Mouse (Mus musculus) lung, embryonic 14.5 days (tissue): Measurements from ENCODE around the gene Mroh2a. TPM values are rescaled to one million over a fixed set of nuclear protein-coding genes. Genes with fewer than 3 reads are reported as not detected.

Source experiments
- ATAC-seq: fragments of 200-750 bp; cut with Nextera tagmentation; 2 replicates; pipeline ENCODE4 v1.8.0; 2017; ENCODE audit warnings: mild to moderate bottlenecking, moderate TSS enrichment, moderate library complexity; ENCODE audit not compliant: insufficient read depth
- DNase-seq: peaks from one replicate; pipeline ENCODE4 v3.0.0-alpha.2; 2015
- H3K27ac ChIP-seq: fragments of 300-500 bp; sonication (generic); 2 replicates; pipeline ENCODE4 v1.5.1; 2014; ENCODE audit warnings: low read depth, mild to moderate bottlenecking, moderate library complexity
- H3K27me3 ChIP-seq: fragments of 300-500 bp; sonication (generic); 2 replicates; pipeline ENCODE4 v1.6.1; 2014; ENCODE audit warnings: low read length, control low read depth; ENCODE audit not compliant: insufficient read depth
- H3K36me3 ChIP-seq: fragments of 300-500 bp; sonication (generic); 2 replicates; pipeline ENCODE4 v1.6.1; 2014; ENCODE audit warnings: control low read depth; ENCODE audit not compliant: insufficient read depth
- H3K4me1 ChIP-seq: fragments of 300-500 bp; sonication (generic); 2 replicates; pipeline ENCODE4 v1.6.1; 2014; ENCODE audit warnings: antibody characterized with exemption, control low read depth; ENCODE audit not compliant: insufficient read depth
- H3K4me2 ChIP-seq: fragments of 300-500 bp; sonication (generic); 2 replicates; pipeline ENCODE4 v1.6.1; 2014; ENCODE audit warnings: mild to moderate bottlenecking
- H3K4me3 ChIP-seq: fragments of 300-500 bp; sonication (generic); 2 replicates; pipeline ENCODE4 v1.5.1; 2014; ENCODE audit warnings: low read depth, low read length
- H3K9ac ChIP-seq: fragments of 300-500 bp; sonication (generic); 2 replicates; pipeline ENCODE4 v1.6.1; 2014
- H3K9me3 ChIP-seq: fragments of 300-500 bp; sonication (generic); 2 replicates; pipeline ENCODE4 v1.6.1; 2016; ENCODE audit warnings: low read depth, low read length, control low read depth
- CTCF ChIP-seq: IDR thresholded peaks from 2 replicates; pipeline ENCODE4 v1.5.1; 2016; ENCODE audit warnings: antibody characterized with exemption, low read depth
- WGBS: fragments of 180-500 bp; shearing (Covaris S2); extraction: QIAGEN DNeasy Blood & Tissue Kit; methylation state at CpG from one replicate; pipeline ENCODE4 v1.1.7; 2014; 5-methylcytosine and 5-hydroxymethylcytosine counted together
- polyA plus RNA-seq: library from polyadenylated mRNA; unstranded; fragments of >200 nt; fragmentation: Nextera tagmentation; extraction: Ambion mirVana; gene quantifications from 2 replicates; pipeline ENCODE4 v1.2.1, GENCODE M21; 2014

The Mroh2a gene
- polyA plus RNA-seq, 1 experiment from 2014 or later, result 2.1 TPM

- no peaks in the 10 kb centered on the region for H3K36me3 ChIP-seq
- WGBS, result 60% methylated on average over 6 of the region's 6 CpGs
- TF ChIP-seq CTCF, result no peak
- no peaks in the 10 kb centered on the region for H3K27me3 ChIP-seq
- no peak overlapping the region for H3K27ac ChIP-seq
- peaks cover 59% of the 10 kb centered on the region for H3K9me3 ChIP-seq
- H3K4me1 ChIP-seq, result no peaks in the 10 kb centered on the region
- DNase-seq (peak; percentile 7), ATAC-seq (no peak)
- H3K4me2 ChIP-seq, result no peak overlapping the region
- no peak overlapping the region for H3K4me3 ChIP-seq
- no peak overlapping the region for H3K9ac ChIP-seq
Observed at GRCm38 (mm10) chr1:88303762-88304161, 77.0 kb downstream of the Mroh2a start.

GRCm38 (mm10) chr1:88304261-88304985 lies 77.6 kb downstream of the Mroh2a start:
- Histone ChIP-seq H3K9me3 (peaks cover 57% of the 10 kb centered on the region), H3K9ac (no peak overlapping the region), H3K27me3 (no peaks in the 10 kb centered on the region), H3K36me3 (no peaks in the 10 kb centered on the region), H3K4me2 (no peak overlapping the region), H3K4me3 (no peak overlapping the region), H3K4me1 (no peaks in the 10 kb centered on the region), H3K27ac (no peak overlapping the region)
- WGBS, result 59% methylated on average over 8 of the region's 8 CpGs
- no peak for TF ChIP-seq CTCF
- DNase-seq, result peak; percentile 3
- no peak for ATAC-seq

DNA sequence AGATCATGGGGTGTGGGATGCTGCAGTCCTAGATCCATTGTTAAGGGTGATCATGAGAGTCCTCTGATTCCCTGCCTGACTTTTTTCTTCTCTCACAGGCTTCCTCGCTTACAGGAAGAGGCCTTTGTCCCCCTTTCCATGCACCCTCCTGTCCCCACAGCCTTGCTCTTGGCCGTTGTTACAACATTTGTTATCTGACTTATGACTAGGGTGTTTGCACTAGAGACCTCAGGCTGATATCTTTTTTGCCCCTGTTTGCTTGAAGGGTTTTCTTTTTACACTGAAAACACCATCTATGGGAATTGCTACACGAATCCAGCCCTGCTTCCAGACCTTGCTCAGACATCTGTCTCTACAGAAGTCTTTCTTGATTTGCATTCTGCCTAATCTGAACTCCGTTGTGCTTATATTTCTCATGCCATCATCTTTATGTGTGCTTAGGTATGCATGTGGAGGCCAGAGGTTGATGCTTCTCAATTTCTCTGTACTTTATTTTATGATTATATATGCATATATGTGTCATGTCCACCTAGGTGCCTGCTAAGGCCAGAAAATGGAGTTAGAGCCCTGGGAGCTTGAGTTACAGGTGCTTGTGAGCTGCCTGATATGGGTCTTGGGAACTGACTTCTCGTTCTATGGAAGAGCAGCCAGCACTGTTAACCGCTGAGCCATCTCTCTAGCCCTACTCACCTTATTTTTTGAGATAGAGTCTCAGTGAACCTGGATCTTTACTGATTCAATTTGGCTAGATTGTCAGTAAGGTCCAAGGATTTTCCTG lies 78.4 kb downstream of the Mroh2a start:
- ATAC-seq (no peak), DNase-seq (no peak)
- Histone ChIP-seq H3K27me3 (no peaks in the 10 kb centered on the region), H3K4me1 (no peaks in the 10 kb centered on the region), H3K4me3 (no peak overlapping the region), H3K36me3 (no peaks in the 10 kb centered on the region), H3K9ac (no peak overlapping the region), H3K4me2 (no peak overlapping the region), H3K9me3 (peaks cover 52% of the 10 kb centered on the region), H3K27ac (no peak overlapping the region)
- no peak for TF ChIP-seq CTCF
- 39% methylated on average over 6 of the region's 6 CpGs for WGBS

DNA sequence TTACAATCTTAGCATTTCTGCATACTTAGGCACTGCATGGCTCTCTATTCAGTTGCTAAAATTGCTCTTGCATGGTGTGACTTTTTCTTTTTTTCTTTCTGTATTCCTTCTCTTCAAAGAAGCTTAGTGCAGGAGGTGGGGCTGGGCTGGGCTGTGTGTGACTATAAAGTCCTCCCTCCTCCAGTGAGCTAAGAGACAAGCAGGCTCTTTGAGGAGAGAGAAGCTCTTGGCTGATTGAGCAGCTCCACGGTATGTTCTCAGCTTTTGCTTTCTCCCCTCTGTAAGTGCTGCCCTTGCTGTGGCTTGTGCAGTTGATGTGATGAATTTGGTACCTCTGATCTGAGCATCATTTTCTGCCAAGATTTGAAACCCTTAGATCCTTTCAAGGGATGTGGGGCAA lies 79.8 kb downstream of the Mroh2a start:
- H3K4me2 ChIP-seq, result no peak overlapping the region
- WGBS, result 54% methylated on average over 1 of the region's 1 CpGs
- no peak for ATAC-seq
- DNase-seq, result peak; percentile 2
- no peaks in the 10 kb centered on the region for H3K36me3 ChIP-seq
- no peaks in the 10 kb centered on the region for H3K27me3 ChIP-seq
- TF ChIP-seq CTCF, result no peak
- peaks cover 39% of the 10 kb centered on the region for H3K9me3 ChIP-seq
- no peak overlapping the region for H3K4me3 ChIP-seq
- H3K27ac ChIP-seq, result no peak overlapping the region
- no peaks in the 10 kb centered on the region for H3K4me1 ChIP-seq
- H3K9ac ChIP-seq, result no peak overlapping the region

DNA sequence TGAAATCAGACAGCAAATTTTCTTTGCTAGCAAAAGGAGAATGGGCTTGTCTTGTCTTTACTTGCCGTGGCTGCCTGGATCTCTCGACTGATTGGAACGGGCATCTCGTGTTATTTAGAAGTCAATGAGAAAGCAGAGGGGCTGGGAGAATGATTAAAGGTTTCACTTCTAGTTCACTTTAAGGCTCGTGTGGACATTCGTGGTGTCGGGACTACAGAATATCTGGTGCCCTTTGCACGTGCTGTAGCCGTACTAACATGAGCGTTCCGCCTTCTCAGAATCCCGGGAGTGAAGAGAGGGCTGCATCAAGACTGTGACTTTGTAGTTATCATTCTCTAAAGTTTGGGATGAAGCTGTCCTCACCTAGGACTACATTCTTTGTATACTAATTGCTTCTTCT lies 80.4 kb downstream of the Mroh2a start:
- TF ChIP-seq CTCF, result no peak
- Histone ChIP-seq H3K9me3 (peaks cover 38% of the 10 kb centered on the region), H3K4me1 (no peaks in the 10 kb centered on the region), H3K4me3 (no peak overlapping the region), H3K36me3 (no peaks in the 10 kb centered on the region), H3K9ac (no peak overlapping the region), H3K4me2 (no peak overlapping the region), H3K27me3 (no peaks in the 10 kb centered on the region), H3K27ac (no peak overlapping the region)
- WGBS, result 67% methylated on average over 12 of the region's 12 CpGs
- peak; percentile 5 for DNase-seq
- no peak for ATAC-seq

DNA sequence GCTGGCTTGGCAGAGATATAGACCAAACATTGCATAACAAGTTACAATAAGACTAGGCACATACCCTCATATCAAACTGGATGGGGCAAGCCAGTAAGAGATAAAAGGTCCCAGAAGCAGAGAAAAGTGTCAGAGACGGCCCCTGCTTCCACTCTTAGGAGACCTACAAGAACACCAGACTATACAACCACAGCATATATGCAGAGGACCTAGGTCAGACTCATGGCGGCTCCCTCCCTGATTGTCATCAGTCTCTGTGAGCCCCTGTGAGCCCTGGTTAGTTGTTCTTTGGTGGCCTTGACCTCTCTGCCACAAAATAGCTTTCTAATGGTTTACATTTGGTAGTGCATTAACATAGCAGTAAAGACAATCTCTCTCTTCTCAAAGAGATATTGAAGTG lies 82.2 kb downstream of the Mroh2a start:
- Histone ChIP-seq H3K27ac (no peak overlapping the region), H3K27me3 (no peaks in the 10 kb centered on the region), H3K4me3 (no peak overlapping the region), H3K9ac (no peak overlapping the region), H3K4me2 (no peak overlapping the region), H3K4me1 (no peaks in the 10 kb centered on the region), H3K36me3 (no peaks in the 10 kb centered on the region), H3K9me3 (peaks cover 29% of the 10 kb centered on the region)
- 50% methylated on average over 2 of the region's 2 CpGs for WGBS
- ATAC-seq, result no peak
- TF ChIP-seq CTCF, result no peak
- DNase-seq, result no peak

DNA sequence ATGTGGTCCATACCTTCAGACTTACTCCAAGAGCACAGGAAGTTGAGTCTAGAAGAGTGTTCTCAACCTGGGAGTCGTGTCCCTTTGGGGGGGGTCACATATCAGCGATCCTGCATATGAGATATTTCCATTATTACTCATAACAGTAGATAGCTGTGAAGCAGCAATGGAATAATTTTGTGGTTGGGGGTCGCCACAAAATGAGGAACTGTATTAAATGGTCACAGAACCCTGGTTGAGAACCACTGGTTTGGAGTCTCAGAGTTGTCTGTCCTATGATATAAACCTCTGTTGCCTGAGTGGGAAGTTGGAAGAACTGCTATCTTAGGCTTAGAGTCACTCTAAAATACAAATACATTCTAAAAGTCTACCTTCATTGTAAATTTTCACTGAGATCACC lies 83.1 kb downstream of the Mroh2a start:
- H3K4me3 ChIP-seq, result no peak overlapping the region
- no peaks in the 10 kb centered on the region for H3K4me1 ChIP-seq
- no peak overlapping the region for H3K9ac ChIP-seq
- no peak overlapping the region for H3K4me2 ChIP-seq
- no peak for DNase-seq
- ATAC-seq, result 0 out of 2 replicates have a peak, but pooled peaks have one; percentile 29
- H3K27me3 ChIP-seq, result no peaks in the 10 kb centered on the region
- TF ChIP-seq CTCF, result no peak
- WGBS, result 46% methylated on average over 3 of the region's 3 CpGs
- peaks cover 22% of the 10 kb centered on the region for H3K9me3 ChIP-seq
- no peaks in the 10 kb centered on the region for H3K36me3 ChIP-seq
- no peak overlapping the region for H3K27ac ChIP-seq
